Mouse (Mus musculus) embryo, embryonic 10 days (tissue): Measurements from ENCODE around the gene Rhov.

Experiments
- DNase-seq: peaks from one replicate; pipeline ENCODE4 v3.0.0-alpha.2; 2015; ENCODE audit warnings: low spot score

Gene Rhov

DNA sequence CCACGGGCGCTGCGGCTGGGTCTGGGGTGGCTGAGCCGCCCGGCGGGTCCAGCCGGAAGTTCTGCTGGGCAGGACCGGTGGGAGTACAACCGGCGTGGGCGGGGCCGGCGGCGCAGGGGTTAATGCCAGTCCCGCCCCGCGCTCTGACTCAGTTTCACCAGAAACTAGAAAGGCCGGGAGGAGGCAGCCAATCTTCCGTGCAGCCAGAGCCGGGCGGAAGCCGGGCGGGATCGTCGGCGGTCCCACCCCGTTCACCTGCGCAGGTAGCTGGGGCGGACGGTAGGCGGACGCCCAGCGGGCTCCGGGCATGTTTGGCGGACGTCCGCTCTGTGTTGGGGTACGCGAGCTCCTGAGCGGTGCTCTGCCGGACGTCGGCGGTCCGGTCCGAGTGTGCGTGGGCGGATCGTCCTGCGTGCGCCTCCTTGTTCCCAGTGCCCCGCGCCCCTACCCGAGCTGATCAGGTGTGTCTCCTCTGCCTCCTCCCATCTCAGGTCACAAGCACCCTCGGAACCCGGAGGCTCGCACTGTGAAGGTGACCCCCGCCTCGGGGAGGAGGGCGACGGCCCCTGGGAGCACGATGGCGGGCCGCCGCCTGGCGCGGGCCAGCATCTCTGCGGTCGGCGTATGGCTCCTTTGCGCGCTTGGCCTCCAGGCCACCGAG, 33.7 kb downstream of the Rhov start, which contains the start of gene Spint1:
Gene Spint1 (plus strand): TSS at position 153 of the 661 bp plus-strand sequence.
- DNase-seq, result peak; percentile 23

DNA sequence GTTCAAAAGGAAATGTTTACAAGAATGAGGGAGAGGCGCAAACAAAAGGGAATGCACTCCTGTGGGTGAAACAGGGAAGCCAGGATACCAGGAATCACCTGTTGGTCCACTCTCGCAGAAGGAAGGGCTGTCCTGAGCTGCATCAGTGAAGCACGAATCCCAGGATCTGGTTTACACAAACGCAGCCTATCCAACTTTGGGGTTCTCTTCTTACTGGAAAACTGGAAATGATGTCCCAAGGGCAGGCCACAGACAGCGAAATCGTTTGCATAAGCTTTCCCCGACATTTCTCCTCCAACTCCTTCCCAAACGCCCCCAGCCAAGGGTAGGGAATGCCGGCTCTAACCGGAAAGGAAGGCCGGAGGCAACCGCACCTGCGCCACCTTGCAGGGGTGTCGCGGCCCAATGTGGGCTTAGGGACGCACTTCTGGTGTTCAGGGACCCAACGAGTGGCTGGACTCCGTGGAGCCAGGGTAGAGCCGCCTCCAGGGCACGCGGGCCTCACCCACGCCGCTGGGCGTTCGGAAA, 34.3 kb downstream of the Rhov start:
- DNase-seq, result no peak

DNA sequence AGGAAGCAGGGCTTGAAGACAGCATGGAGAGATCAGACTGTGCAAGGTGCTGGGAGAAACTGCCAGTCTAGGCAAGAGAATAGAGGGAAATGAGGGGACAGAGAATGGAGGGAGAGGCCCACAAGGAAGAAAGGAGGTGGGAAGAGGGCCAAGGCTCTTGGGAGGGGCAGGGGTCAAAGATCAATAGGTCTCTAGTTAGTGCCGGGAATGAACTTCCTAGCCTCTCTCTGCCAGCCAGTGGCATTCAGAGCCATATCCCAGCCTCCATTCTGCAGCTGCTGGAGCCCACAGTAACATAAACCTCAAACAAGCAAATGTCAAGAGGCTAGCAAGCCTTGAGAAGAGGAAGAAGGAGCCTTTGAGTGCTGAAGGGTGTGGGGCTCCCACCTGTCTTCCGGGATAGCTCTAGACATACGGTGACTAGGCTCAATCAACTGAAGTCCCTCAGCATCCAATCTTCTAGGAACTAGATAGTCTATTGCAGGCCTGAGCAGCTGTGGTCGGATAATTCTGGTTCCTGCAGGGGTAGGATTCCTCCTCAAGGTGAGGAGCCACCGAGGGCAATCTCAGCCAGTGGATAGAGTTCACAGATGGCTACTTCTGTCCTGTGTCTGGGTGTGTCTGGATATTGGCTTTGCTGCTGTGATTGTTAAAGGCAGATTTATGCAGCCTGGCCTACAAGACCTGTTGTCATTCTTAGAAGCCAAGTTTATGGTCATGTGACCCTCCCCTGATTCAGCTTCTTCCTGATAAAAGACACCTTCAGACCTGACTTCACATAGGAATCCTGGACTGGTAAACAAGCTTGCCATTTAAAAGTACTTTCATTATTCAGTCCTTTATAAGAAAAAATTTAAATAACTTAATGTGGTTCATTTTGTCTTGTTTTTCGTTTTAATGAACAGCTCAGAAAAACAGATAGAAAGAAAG, 41.0 kb downstream of the Rhov start, which contains the start of gene Ppp1r14d:
Gene Ppp1r14d (minus strand): TSS at position 132 of the 930 bp plus-strand sequence.
- no peak for DNase-seq
